Mouse (Mus musculus): ENCODE measurements around the gene Mgat5b. TPM values are rescaled to one million over a fixed set of nuclear protein-coding genes. Genes with fewer than 3 reads are reported as not detected.
A peak's percentile ranks its signal among the peaks of the same experiment; 100 is the strongest.

Mgat5b gene
- polyA plus RNA-seq, 1 experiment from 2014 or later: 33.0 TPM

GRCm38 (mm10) chr11:116935354-116935753 is 16.7 kb downstream of the Mgat5b start:
- H3K4me1 ChIP-seq (replicated peaks; ENCODE audit: control insufficient read depth, insufficient read depth, low read length): peaks cover 14% of the 10 kb centered on the region
- 61% methylated on average over 8 of the region's 9 CpGs for WGBS
- H3K4me2 ChIP-seq (ENCODE audit: low read length): no peak overlapping the region
- peaks cover 4% of the 10 kb centered on the region for H3K36me3 ChIP-seq (ENCODE audit: control insufficient read depth, insufficient read depth)
- ATAC-seq: no peak
- H3K4me3 ChIP-seq (replicated peaks; ENCODE audit: low read length): no peak overlapping the region
- H3K27me3 ChIP-seq (replicated peaks; ENCODE audit: control insufficient read depth, insufficient read depth, low read length): no peaks in the 10 kb centered on the region
- no peak overlapping the region for H3K9ac ChIP-seq (replicated peaks; ENCODE audit: low read depth, low read length)
- H3K9me3 ChIP-seq (ENCODE audit: control insufficient read depth, low read length): no peaks in the 10 kb centered on the region
- no peak overlapping the region for H3K27ac ChIP-seq (ENCODE audit: low read length)

- ATAC-seq: no peak
Measured at GRCm38 (mm10) chr11:116935917-116936316, 17.3 kb downstream of the Mgat5b start.

GRCm38 (mm10) chr11:116937141-116937540 is 18.5 kb downstream of the Mgat5b start:
- no peak overlapping the region for H3K27ac ChIP-seq (ENCODE audit: low read length)
- WGBS: 43% methylated on average over 10 of the region's 10 CpGs
- no peak overlapping the region for H3K4me2 ChIP-seq (ENCODE audit: low read length)
- no peak for ATAC-seq
- no peak overlapping the region for H3K9ac ChIP-seq (replicated peaks; ENCODE audit: low read depth, low read length)
- H3K4me3 ChIP-seq (replicated peaks; ENCODE audit: low read length): no peak overlapping the region
- no peaks in the 10 kb centered on the region for H3K9me3 ChIP-seq (ENCODE audit: control insufficient read depth, low read length)
- H3K27me3 ChIP-seq (replicated peaks; ENCODE audit: control insufficient read depth, insufficient read depth, low read length): no peaks in the 10 kb centered on the region
- peaks cover 4% of the 10 kb centered on the region; the same call in 1 of the 2 replicates for H3K36me3 ChIP-seq (ENCODE audit: control insufficient read depth, insufficient read depth)
- H3K4me1 ChIP-seq (replicated peaks; ENCODE audit: control insufficient read depth, insufficient read depth, low read length): peaks cover 14% of the 10 kb centered on the region

More at GRCm38 (mm10) chr11:116935917-116936316, 17.3 kb downstream of the Mgat5b start:
- Histone ChIP-seq H3K4me2 (ENCODE audit: low read length) (no peak overlapping the region), H3K36me3 (ENCODE audit: control insufficient read depth, insufficient read depth) (peaks cover 4% of the 10 kb centered on the region; the same call in 1 of the 2 replicates), H3K9ac (replicated peaks; ENCODE audit: low read depth, low read length) (no peak overlapping the region), H3K9me3 (ENCODE audit: control insufficient read depth, low read length) (no peaks in the 10 kb centered on the region), H3K27ac (ENCODE audit: low read length) (no peak overlapping the region), H3K4me1 (replicated peaks; ENCODE audit: control insufficient read depth, insufficient read depth, low read length) (peaks cover 14% of the 10 kb centered on the region), H3K4me3 (replicated peaks; ENCODE audit: low read length) (no peak overlapping the region), H3K27me3 (replicated peaks; ENCODE audit: control insufficient read depth, insufficient read depth, low read length) (no peaks in the 10 kb centered on the region)
- 66% methylated on average over 9 of the region's 9 CpGs for WGBS

- Histone ChIP-seq H3K4me2 (ENCODE audit: low read length) (peak overlapping the region; percentile 33), H3K9me3 (ENCODE audit: control insufficient read depth, low read length) (no peaks in the 10 kb centered on the region), H3K27me3 (replicated peaks; ENCODE audit: control insufficient read depth, insufficient read depth, low read length) (no peaks in the 10 kb centered on the region), H3K4me1 (replicated peaks; ENCODE audit: control insufficient read depth, insufficient read depth, low read length) (peaks cover 14% of the 10 kb centered on the region), H3K9ac (replicated peaks; ENCODE audit: low read depth, low read length) (no peak overlapping the region; the same call in 1 of the 2 replicates), H3K27ac (ENCODE audit: low read length) (no peak overlapping the region), H3K4me3 (replicated peaks; ENCODE audit: low read length) (0 out of 2 replicates have a peak overlapping the region, but pooled peaks have one; percentile 5), H3K36me3 (ENCODE audit: control insufficient read depth, insufficient read depth) (peaks cover 3% of the 10 kb centered on the region)
- no peak for ATAC-seq
- WGBS: 3% methylated on average over 19 of the region's 20 CpGs
Measured at GRCm38 (mm10) chr11:116940088-116940855, 21.6 kb downstream of the Mgat5b start.

GRCm38 (mm10) chr11:116944346-116944745 is 25.7 kb downstream of the Mgat5b start:
- ATAC-seq: no peak
- Histone ChIP-seq H3K4me2 (ENCODE audit: low read length) (no peak overlapping the region), H3K9me3 (ENCODE audit: control insufficient read depth, low read length) (no peaks in the 10 kb centered on the region)

GRCm38 (mm10) chr11:116949832-116950231 is 31.2 kb downstream of the Mgat5b start:
- Histone ChIP-seq H3K36me3 (ENCODE audit: control insufficient read depth, insufficient read depth) (peaks cover 34% of the 10 kb centered on the region), H3K4me2 (ENCODE audit: low read length) (no peak overlapping the region)
- WGBS: 86% methylated on average over 9 of the region's 9 CpGs

More at GRCm38 (mm10) chr11:116944346-116944745, 25.7 kb downstream of the Mgat5b start:
- no peak overlapping the region for H3K9ac ChIP-seq (replicated peaks; ENCODE audit: low read depth, low read length)
- no peaks in the 10 kb centered on the region for H3K27me3 ChIP-seq (replicated peaks; ENCODE audit: control insufficient read depth, insufficient read depth, low read length)
- peaks cover 7% of the 10 kb centered on the region for H3K4me1 ChIP-seq (replicated peaks; ENCODE audit: control insufficient read depth, insufficient read depth, low read length)
- no peak overlapping the region for H3K4me3 ChIP-seq (replicated peaks; ENCODE audit: low read length)
- H3K36me3 ChIP-seq (ENCODE audit: control insufficient read depth, insufficient read depth): peaks cover 24% of the 10 kb centered on the region
- H3K27ac ChIP-seq (ENCODE audit: low read length): no peak overlapping the region
- 47% methylated on average over 4 of the region's 4 CpGs for WGBS

GRCm38 (mm10) chr11:116951429-116951828 is 32.8 kb downstream of the Mgat5b start:
- Histone ChIP-seq H3K36me3 (ENCODE audit: control insufficient read depth, insufficient read depth) (peaks cover 42% of the 10 kb centered on the region), H3K27me3 (replicated peaks; ENCODE audit: control insufficient read depth, insufficient read depth, low read length) (no peaks in the 10 kb centered on the region), H3K9ac (replicated peaks; ENCODE audit: low read depth, low read length) (no peak overlapping the region), H3K9me3 (ENCODE audit: control insufficient read depth, low read length) (no peaks in the 10 kb centered on the region), H3K4me3 (replicated peaks; ENCODE audit: low read length) (no peak overlapping the region), H3K4me2 (ENCODE audit: low read length) (no peak overlapping the region), H3K4me1 (replicated peaks; ENCODE audit: control insufficient read depth, insufficient read depth, low read length) (peaks cover 16% of the 10 kb centered on the region), H3K27ac (ENCODE audit: low read length) (no peak overlapping the region)
- no peak for ATAC-seq
- 21% methylated on average over 1 of the region's 1 CpGs for WGBS

More at GRCm38 (mm10) chr11:116949832-116950231, 31.2 kb downstream of the Mgat5b start:
- Histone ChIP-seq H3K9me3 (ENCODE audit: control insufficient read depth, low read length) (no peaks in the 10 kb centered on the region), H3K27me3 (replicated peaks; ENCODE audit: control insufficient read depth, insufficient read depth, low read length) (no peaks in the 10 kb centered on the region), H3K27ac (ENCODE audit: low read length) (no peak overlapping the region), H3K4me3 (replicated peaks; ENCODE audit: low read length) (no peak overlapping the region), H3K4me1 (replicated peaks; ENCODE audit: control insufficient read depth, insufficient read depth, low read length) (peaks cover 15% of the 10 kb centered on the region), H3K9ac (replicated peaks; ENCODE audit: low read depth, low read length) (no peak overlapping the region)
- no peak for ATAC-seq

GRCm38 (mm10) chr11:116954231-116955118 is 35.8 kb downstream of the Mgat5b start:
- no peaks in the 10 kb centered on the region for H3K9me3 ChIP-seq (ENCODE audit: control insufficient read depth, low read length)
- peak; percentile 73 for ATAC-seq
- H3K27me3 ChIP-seq (replicated peaks; ENCODE audit: control insufficient read depth, insufficient read depth, low read length): no peaks in the 10 kb centered on the region
- H3K36me3 ChIP-seq (ENCODE audit: control insufficient read depth, insufficient read depth): peaks cover 28% of the 10 kb centered on the region
- peaks cover 16% of the 10 kb centered on the region for H3K4me1 ChIP-seq (replicated peaks; ENCODE audit: control insufficient read depth, insufficient read depth, low read length)
- H3K9ac ChIP-seq (replicated peaks; ENCODE audit: low read depth, low read length): 0 out of 2 replicates have a peak overlapping the region, but pooled peaks have one; percentile 10
- H3K27ac ChIP-seq (ENCODE audit: low read length): peak overlapping the region; percentile 80
- no peak overlapping the region for H3K4me3 ChIP-seq (replicated peaks; ENCODE audit: low read length)
- no peak overlapping the region for H3K4me2 ChIP-seq (ENCODE audit: low read length)
- WGBS: 59% methylated on average over 23 of the region's 23 CpGs

GRCm38 (mm10) chr11:116958601-116959000 is 39.9 kb downstream of the Mgat5b start:
- no peaks in the 10 kb centered on the region for H3K9me3 ChIP-seq (ENCODE audit: control insufficient read depth, low read length)
- no peak for ATAC-seq
- H3K4me1 ChIP-seq (replicated peaks; ENCODE audit: control insufficient read depth, insufficient read depth, low read length): peaks cover 14% of the 10 kb centered on the region
- no peak overlapping the region for H3K9ac ChIP-seq (replicated peaks; ENCODE audit: low read depth, low read length)
- H3K27me3 ChIP-seq (replicated peaks; ENCODE audit: control insufficient read depth, insufficient read depth, low read length): no peaks in the 10 kb centered on the region
- WGBS: 57% methylated on average over 5 of the region's 5 CpGs
- no peak overlapping the region for H3K27ac ChIP-seq (ENCODE audit: low read length)
- no peak overlapping the region for H3K4me3 ChIP-seq (replicated peaks; ENCODE audit: low read length)
- H3K4me2 ChIP-seq (ENCODE audit: low read length): no peak overlapping the region
- peaks cover 24% of the 10 kb centered on the region for H3K36me3 ChIP-seq (ENCODE audit: control insufficient read depth, insufficient read depth)

Measured in forebrain, embryonic 16.5 days (tissue).